Mouse (Mus musculus) gastrocnemius, postnatal 10 days (tissue): ENCODE data around the gene 4933400A11Rik. TPM values are rescaled to one million over a fixed set of nuclear protein-coding genes. Genes with fewer than 3 reads are reported as not detected.
A peak's percentile ranks its signal among the peaks of the same experiment; 100 is the strongest.

ENCODE experiments used
- DNase-seq: peaks from one replicate; pipeline ENCODE4 v3.0.0; 2021; ENCODE audit warnings: mixed read lengths
- long read RNA-seq, 2 experiments: library from polyadenylated mRNA; stranded (forward); transcript quantifications; one replicate each; pipeline ENCODE4 v2.0.0; 2021
- total RNA-seq, 2 experiments: library from RNA; stranded (reverse); gene quantifications; 2 replicates each; pipeline ENCODE4 v1.2.3; 2021

The 4933400A11Rik gene
- total RNA-seq: not detected
- long read RNA-seq, experiment 1: 0 reads
- long read RNA-seq, experiment 2: 0 reads

DNA sequence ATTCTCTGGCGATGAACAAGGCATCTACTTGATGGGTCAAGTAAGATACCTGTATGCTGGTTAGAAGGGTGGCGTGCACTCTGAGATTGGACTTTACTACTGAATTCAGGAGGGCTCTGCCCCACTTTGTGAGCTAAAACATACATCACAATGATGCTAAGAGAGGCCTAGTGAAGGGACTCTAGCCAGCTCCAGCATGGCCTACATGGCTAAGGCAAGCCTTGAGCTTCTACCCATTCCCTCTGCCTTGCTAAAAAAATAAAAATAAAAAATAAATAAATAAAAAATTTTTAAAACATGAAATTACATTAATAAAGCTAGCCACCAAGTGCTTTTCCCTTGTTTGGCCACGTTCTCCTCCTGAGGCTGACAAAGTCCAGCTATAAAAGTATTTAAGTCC is at the start of gene 4933400A11Rik:
TSS of gene 4933400A11Rik (minus strand) at position 101 of the 400 bp plus-strand sequence.
- DNase-seq: no peak

DNA sequence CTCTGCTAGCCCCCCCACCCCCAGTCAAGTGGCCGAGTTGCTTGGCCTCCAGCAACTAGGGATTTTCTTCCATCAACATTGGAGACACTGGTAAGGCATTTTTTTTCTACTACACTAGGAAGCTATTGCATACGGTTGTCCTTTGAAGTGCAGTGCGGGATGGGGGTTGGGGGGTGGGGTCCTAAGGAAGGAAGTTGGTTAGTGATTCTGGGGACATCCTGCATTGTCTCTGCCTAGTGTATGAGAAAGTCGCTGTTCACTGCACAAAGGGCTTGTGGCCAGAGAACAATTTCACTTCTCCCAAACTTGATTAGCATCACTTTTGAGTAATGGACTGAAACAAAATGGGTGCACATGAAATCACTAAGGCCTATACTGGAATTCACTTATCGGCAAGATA is 48.7 kb upstream of the 4933400A11Rik start:
- DNase-seq: no peak

DNA sequence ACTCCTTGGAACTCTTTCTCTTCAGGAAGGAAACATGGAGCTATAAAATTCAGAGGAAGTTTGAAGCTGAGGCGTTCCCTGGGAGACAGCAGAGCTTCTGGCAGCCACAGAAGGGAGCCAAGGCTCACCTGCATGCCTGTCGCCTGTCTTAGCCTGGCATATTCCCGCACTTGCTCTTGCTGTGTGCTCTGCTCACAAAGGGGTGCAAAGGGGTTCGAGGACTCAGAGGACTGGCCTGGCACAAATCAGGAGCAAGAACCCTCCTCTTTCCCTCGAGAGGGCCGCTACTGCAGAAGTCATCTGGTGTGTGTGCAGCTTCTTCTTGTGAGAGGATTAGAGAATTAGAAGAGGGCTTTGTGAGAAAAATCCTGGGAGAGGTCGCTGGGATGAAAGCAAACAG is 48.3 kb upstream of the 4933400A11Rik start:
- no peak for DNase-seq

DNA sequence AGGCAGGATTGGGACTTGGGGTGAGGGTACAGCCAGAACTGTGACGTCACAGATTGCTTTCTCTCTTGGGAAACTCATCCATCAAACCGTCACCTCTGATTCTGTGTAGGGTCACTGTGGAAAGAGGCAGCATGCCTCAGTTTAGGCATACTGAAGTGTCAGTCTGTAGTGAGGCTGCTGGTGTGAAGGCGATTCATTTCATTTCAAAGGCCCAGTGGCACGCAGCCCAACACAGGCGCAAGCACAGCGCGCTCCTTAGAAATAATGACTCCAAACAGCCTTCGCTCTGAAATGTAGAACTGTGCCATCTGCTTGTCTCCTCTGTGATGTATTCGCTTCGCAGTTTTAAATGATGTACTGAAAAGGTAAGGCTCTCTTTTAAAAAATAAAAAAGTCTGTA is 47.5 kb upstream of the 4933400A11Rik start:
- DNase-seq: peak; percentile 2

DNA sequence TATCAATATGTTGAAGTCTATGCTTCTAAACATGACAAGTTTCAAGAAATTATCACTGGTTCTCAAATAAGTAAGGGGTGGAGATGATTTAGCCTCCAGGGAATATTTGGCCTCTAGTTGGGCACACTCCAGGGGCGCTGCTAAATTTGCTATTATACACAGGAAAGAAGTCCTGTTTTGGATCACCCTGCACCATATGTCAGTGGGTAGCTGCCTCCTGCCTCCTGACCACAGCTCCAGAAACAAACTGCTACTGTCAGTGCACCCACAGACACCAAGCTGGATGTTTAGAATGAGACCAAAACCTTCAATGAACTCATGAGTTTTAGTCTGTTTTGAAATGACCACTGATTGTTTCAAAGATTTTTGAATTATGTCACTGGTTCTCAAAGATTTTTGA is 34.2 kb upstream of the 4933400A11Rik start:
- no peak for DNase-seq

DNA sequence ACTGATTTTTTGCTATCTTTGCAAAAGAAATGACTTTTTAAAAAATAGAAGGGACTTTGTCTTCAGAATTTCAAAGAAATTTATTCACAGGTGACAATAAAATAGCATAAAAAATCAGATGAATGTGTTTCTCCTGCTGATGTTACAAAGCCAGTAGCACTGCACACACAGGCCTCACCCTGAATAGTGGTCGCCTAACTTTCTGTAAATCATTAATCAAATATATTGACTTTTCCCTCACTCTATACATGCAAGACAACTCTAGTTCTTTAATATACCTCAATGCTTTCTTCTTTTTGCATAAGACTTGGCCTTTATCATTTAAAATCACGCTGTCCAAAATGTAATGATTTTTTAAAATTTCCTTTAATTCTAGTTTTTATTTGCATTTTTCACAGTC is 32.3 kb upstream of the 4933400A11Rik start:
- DNase-seq: no peak

DNA sequence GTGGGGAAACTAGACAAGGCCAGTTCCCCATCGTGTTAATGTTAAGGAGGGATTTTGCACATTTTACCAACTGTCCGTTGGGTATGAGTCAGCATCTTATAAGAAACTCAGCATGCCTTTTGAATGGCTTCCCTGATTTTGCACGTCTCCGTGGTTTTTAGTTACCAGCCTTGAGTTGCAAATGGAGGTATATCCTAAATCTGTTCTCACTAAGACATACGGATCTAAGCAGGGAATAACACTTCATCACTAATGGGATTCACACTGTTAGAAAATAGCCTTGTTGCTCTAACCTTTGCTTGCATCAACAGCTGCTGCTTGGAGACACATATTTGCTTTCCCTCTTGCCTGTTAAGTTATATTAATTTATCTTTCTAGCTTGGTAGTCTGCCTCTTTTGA is 31.9 kb upstream of the 4933400A11Rik start:
- no peak for DNase-seq

DNA sequence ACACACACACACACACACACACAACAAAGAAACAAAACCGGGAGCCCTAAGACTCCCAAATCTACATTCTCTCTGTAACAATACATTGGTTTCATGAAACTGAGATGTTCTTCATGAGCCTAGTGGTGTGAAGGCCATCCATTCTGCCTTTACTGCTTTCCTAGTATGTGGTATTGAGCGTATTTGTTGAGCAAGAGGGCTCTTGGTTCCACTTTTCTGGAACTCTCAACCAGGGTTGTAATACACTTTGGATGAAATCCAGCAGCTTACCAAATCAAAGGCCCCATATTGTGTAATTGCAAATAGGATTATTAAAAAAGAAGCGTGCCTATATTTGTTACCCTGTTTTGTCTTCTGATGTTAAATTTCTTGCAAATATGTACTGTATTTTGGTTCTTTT is 28.3 kb upstream of the 4933400A11Rik start:
- no peak for DNase-seq

DNA sequence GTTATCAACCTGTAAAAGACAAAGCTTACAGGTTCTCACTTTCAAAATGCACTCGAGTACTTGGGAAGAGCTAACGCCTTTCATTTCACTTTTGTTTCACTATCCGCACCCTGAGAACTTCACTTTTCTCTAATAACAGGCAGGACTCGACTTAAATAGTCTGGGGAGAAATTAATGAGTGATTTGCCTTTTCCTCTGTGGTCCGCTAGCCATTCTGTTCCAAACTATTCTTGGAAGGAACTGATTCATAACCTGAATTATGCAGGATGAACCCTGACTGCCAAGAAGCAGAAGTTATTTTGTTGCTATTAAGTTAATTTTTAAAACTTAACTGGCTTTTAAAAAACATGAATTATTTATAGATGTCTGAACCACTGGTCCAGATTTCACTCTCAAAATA is 26.4 kb upstream of the 4933400A11Rik start:
- DNase-seq: no peak

DNA sequence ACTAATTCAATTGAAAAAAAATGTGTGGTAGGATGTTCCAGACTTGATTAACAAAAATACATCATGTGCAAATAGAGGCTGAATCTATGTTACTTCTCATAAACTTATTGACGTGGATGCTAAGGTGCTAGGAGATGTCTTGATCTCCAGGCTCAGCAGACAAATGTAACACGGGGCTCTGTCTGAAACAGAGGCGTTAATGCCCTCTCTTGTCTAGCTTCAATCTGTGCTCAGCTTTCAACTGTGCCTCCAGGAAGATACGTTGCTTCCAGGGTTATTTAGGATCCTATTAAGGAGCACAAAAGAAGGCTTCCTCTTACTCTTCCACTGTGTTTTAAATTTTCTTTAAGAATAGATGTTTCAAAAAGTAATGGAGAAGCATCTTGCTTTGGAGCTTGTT is 20.8 kb upstream of the 4933400A11Rik start:
- no peak for DNase-seq

DNA sequence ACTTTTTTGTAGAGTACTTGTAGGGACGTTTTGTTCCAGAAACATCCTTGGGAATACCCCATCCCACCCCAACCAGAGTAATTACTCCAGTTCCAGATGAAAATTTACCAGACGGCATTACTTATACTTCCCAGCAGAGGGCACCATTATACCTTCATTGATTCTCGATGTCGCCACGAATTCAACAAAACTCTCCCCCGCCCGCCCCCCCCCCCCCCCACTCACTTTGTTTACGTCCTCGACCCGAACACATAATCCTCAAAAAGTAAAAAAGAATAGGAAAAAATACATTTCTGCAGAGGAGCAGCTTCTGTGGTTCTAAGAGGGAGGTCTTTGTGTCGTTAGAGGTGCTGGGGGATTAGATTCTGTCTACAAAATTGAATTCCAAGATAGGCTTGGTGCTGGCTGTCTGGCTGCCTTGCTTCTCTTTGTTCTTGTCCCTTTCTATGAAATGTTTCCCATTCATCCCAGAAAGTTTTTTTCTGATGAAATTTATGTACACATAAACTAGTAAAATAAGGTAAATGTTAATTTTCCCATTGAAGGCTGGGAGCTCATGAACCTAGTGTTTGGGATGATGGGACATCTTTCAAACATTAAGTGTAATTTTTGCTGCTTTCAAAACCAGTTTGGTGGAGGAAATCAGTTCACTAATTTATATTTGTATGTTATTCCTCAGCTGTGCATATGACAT is 19.7 kb upstream of the 4933400A11Rik start:
- no peak for DNase-seq

DNA sequence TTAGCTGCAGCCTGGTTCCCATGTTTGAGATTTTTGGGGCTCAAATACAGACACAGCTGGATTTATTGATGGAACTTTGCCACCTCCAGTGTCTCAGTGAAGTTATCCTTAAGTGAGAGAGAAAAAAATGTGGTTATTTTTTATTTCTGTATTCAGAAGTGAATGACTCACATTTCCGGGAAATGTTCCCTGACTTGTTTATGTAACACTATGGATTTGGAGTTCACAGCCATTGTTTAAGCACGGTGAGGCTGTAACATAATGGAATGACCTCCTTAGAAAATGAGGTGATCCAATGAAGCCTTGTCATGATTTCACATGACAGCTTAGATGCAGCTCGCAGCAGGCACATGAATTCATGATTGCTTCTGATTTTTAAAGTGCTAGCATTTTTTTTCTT is 17.7 kb upstream of the 4933400A11Rik start:
- DNase-seq: no peak

DNA sequence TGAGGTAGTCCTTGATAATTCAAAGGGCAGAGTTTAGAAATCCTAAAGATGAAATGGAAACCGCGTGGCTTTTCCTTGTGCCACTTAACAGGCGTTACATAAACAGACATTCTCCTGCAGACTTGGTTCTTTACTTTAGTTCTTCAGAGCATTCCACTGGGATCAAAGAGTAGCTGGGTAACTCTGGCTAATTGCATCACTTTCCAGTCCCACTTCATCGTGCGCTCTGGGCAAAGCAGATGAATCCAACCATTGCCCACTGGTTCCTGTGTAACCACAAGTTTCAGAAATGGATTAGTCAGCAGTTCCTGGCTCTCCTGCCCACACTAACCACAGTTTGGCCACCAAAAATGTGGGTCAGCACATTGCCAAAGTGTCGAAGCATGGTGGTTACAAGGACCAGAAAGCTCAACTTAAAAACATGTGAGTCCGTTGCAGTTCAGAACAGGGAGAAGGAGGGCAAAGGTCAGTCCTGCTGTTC is 15.4 kb upstream of the 4933400A11Rik start:
- no peak for DNase-seq

DNA sequence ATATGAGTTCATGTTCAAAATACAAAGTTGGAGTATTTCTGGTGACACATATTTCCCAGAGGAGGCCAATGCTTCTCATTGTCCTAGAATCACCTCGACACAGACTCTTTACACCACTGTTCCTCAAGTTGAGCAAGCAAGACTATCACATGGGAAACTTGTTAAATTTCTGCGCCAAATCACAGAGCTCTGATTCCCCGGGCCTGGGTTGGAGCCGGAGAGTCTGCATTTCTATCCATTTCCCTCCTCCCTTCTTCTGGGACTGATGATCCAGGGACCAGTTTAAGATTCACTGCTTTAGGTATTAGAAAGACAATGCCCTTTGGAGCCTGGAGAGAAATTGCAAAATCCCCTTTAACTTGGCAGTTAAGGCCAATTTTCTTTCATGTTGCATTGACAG is 15.0 kb upstream of the 4933400A11Rik start:
- DNase-seq: no peak

DNA sequence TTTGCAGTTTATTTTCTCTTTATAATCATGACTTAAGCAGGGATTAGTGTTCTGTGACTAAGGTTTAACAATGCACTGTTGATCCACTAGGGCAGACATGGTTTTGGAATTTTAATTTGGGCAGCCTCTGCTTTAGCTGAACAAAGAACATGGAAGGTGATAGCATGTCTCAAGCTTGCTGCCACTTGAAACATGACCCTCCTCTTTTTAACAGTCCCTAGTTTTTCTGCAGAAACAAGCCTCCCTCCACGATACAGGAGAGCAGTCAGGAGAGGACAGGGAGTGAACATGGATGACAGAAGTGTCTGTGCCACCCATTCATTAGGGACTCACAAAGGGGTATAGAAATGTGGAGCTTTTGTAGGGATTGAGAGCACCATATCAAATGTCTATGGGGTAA is 13.4 kb upstream of the 4933400A11Rik start:
- DNase-seq: no peak

DNA sequence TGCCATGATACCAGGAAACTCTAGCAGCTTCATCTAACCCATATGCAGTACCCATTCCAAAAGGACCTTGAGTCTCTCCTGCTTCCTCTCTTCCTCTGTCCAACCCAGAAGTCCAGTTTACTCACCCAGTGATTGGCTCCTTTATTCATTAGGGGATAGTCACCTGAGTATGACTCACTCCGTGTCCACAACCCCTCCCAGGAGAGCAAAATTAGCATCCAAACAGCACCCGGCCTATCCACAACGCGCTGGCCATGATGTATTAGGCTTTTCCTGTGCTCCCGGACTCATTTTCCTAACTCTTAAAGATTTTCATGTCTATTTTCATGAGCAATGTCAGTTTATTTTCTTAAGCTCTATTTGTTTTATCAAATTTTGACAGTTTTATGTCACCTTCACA is 10.3 kb upstream of the 4933400A11Rik start:
- no peak for DNase-seq

DNA sequence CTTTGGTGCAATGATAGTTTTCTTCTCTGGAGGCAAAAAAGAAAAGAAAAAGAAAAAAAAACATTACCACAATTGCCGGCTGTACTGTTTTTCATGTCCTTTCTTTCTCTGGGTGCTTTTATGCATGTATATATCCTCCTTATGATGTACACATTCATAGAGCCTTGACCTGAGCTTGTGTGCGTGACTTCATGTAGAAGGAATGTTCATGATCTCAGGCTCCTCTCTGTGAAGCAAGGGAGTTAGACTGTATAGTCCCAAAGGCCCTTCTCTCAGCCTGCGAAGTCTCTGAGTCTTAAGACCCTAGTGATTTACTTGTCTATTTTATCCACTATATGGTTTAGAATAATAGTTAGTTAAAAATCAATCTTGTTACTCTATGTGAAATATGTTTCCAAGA is 21.4 kb downstream of the 4933400A11Rik start:
- DNase-seq: no peak

DNA sequence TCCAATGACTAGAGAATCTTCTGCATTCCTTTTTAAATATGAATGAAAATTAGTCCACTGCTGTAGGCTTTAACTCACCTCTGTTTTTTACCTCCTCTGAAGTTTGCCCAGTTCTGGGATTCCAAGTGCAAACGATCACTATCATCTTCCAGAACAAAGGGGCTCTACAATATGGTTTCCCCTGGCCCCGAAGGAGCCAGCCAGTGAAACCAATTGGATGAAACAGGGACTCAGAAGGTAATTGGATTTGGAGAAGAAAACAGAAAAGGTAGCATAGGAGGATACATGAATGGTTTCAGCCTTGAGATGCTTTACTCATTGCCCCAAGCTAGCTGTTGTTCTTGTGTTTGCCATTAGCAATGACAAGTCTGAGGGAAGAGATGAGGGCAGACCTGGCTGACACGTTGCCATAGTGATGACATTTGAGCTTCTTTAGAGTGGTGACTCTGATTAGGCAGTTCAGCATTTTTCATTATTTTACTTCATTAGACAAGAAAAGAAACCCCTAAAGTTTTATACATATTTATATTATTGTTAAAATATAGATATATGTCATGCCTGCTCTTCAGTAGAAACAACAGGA is 44.0 kb downstream of the 4933400A11Rik start:
- no peak for DNase-seq

Other genes starting within 250 kb of the 4933400A11Rik start
- 10 to 100 TPM; 11.0 to 13.3 TPM for gene Mid1, start 94.4 kb downstream of the 4933400A11Rik start, total RNA-seq
- gene Gm21887, start 230.0 kb upstream of the 4933400A11Rik start, total RNA-seq: 10 to 100 TPM; 47.0 to 72.9 TPM